Mouse (Mus musculus) lung, postnatal 25 days (tissue): Measurements from ENCODE around the gene Ddr1.
A peak's percentile ranks its signal among the peaks of the same experiment; 100 is the strongest.

ENCODE experiments used
- DNase-seq: peaks from one replicate; pipeline ENCODE4 v3.0.0; 2022; ENCODE audit warnings: low spot score

The Ddr1 gene

GRCm38 (mm10) chr17:35633992-35634391, 70.4 kb downstream of the Ddr1 start:
- peak; percentile 70 for DNase-seq
